Mouse (Mus musculus): ENCODE measurements around the gene Creb3l1.

DNA sequence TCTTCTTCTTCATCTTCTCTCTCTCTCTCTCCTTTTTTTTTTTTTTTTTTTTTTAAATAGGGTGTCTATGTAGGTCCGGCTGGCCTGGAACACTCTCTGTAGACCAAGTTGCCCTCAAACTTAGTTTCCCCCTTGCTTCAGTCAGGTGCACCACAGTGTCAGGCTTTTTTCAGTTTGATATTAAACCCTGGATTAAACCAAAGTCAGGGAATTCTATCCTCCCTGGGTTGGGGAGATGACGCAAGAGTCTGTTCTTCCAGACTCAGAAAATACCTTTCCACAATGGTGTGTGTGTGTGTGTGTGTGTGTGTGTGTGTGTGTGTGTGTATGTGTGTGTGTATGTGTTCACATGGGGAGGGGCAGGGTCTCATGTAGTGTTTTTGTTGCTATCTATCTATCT is 900 bp upstream of the Creb3l1 start:
- TF ChIP-seq CTCF (IDR thresholded peaks at IDR 0.05; ENCODE audit: low read depth) (no peak), EP300 (IDR thresholded peaks at IDR 0.05; ENCODE audit: low read depth) (no peak)

Data from liver, embryonic 14.5 days (tissue).